Mouse (Mus musculus): ENCODE measurements around the gene Olfr894.
"Not testable (repeated sequence)": the region's sequence is repeated elsewhere in the genome, so short reads cannot be mapped to it uniquely, and the experiment has no call there.

The Olfr894 gene

DNA sequence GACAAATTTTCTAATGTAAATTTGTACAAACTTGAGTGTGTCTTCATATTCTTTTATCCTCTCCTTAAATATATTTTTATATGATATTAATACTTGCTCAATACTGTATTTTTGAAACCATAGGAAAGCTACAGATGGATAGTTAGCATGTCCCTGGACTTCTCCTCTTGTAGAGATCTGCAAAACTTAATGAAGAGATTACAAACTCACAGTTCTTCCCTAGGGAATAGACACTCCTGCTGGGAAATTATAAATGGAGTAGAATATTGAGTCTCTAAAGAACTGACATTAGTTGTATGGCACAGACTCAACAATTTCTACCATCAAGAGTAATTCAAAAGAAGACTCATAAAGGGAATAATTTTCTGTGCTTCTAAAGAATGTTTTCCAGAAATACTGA is at the start of gene Olfr894:
Gene Olfr894 (plus strand): TSS at position 301 of the 400 bp plus-strand sequence.
- no peak for DNase-seq (ENCODE audit: low read depth)

DNA sequence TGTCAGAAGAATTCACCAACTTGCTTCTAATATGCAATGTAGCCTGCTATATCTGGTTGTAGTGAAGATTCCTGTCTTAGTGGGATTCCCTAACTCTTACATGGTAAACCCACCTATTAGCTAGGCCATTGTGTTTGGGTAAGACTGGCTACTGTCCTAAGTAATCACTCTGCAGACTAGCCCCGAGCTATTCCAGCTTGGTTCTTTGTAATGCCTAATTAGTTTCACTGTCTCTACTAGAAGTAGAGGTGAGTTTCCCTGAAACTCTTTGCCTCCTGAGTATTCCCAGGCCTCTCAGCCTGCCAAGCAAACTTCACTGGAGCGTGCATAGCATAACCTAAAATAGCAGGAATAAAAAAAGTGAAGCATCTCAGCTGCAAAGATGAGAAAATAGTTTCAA is 49.5 kb upstream of the Olfr894 start:
- DNase-seq (ENCODE audit: low read depth), result not testable (repeated sequence)

DNA sequence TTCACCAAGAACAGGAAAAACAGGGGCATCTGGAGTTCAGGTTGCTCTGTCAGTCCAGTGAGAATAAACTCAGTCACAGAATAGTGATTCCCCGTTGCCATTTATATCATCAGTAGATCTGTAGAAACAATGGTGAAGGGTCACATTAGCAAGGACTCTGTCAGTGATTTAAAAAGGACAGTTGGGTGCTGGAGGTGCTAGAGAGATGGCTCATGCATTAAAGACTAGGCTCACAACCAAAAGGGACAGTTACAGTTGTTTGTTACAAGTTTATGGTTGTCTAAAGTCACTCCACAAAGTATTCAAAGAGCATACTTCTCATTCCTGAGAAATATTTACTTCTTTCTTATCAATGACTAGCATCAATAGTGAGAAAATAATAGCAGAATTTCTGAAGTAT is 37.1 kb upstream of the Olfr894 start, which contains the start of gene Olfr891:
Gene Olfr891 (minus strand): TSS at position 101 of the 400 bp plus-strand sequence.
- DNase-seq (ENCODE audit: low read depth), result no peak

DNA sequence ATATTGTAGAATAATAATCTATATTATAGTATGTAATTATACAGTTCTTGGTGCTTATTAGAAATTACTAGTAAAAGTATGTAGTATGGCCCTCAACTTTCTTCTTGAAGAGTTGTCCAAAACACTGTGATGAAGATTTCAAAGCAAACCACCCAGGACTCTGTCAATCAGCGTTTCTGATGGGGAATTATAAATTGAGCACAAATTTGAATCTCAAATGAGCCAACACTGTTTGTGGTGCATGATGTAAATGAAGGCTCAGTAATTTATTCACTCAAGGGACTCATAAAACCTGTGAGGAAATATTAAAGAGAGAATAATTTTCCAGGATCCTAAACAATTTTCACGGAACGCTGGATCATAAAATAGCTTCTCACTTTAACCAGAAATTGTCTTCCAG is 9.8 kb upstream of the Olfr894 start, which contains the start of gene Olfr893:
Gene Olfr893 (plus strand): TSS at position 301 of the 400 bp plus-strand sequence.
- DNase-seq (ENCODE audit: low read depth), result no peak

DNA sequence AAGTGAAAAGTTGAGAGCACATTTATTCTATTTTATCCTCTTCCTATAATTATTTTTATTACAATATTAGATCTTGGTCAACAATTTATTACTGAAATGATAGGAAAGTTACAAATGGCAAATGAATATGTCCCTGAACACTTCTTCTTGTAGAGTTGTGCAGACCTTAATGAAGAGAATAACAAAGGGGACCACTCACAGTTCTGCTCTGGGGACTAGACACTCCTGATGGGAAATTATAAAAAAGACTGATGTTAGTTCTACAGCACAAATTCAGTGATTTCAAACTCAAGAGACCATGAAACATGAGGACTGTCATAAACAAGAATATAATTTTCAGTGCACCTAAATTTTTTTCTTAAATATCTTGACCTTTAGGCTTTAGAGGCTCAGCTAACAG is 34.6 kb downstream of the Olfr894 start, which contains the start of gene Olfr143:
Gene Olfr143 (plus strand): TSS at position 301 of the 400 bp plus-strand sequence.
- DNase-seq (ENCODE audit: low read depth), result no peak

DNA sequence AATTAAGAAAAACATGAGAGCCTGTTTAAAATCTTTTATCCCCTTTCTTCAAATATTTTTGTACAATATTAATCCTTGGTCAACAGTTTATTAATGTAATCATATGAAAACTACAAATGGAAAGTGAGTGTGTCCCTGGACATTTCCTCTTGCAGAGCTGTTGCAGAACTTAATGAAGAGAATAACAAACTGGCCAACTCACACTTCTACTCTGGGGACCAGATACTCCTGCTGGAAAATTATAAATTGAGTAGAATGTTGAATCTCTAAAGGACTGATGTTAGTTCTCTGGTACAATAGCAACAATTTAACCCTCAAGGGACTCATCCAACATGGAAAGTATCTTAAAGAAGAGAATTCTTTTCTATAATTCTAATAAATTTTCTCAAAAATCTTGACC is 49.7 kb downstream of the Olfr894 start, which contains the start of gene Olfr895:
Gene Olfr895 (plus strand): TSS at position 301 of the 400 bp plus-strand sequence.
- DNase-seq (ENCODE audit: low read depth), result no peak
